Mouse (Mus musculus): ENCODE measurements around the gene Osbpl11.

- TF ChIP-seq POLR2A (IDR thresholded peaks at IDR 0.05; ENCODE audit: insufficient read depth, low read depth, low read length) (no peak), CTCF (IDR thresholded peaks at IDR 0.05) (no peak), EP300 (IDR thresholded peaks at IDR 0.05; ENCODE audit: insufficient read depth, low read depth, low read length) (no peak)
Measured at GRCm38 (mm10) chr16:33289981-33290380, 105.1 kb downstream of the Osbpl11 start.

All from heart, adult 2 months (tissue).